Mouse (Mus musculus): ENCODE measurements around the gene Tceal3.
"Not testable (repeated sequence)": the region's sequence is repeated elsewhere in the genome, so short reads cannot be mapped to it uniquely, and the experiment has no call there.

Tceal3 gene

DNA sequence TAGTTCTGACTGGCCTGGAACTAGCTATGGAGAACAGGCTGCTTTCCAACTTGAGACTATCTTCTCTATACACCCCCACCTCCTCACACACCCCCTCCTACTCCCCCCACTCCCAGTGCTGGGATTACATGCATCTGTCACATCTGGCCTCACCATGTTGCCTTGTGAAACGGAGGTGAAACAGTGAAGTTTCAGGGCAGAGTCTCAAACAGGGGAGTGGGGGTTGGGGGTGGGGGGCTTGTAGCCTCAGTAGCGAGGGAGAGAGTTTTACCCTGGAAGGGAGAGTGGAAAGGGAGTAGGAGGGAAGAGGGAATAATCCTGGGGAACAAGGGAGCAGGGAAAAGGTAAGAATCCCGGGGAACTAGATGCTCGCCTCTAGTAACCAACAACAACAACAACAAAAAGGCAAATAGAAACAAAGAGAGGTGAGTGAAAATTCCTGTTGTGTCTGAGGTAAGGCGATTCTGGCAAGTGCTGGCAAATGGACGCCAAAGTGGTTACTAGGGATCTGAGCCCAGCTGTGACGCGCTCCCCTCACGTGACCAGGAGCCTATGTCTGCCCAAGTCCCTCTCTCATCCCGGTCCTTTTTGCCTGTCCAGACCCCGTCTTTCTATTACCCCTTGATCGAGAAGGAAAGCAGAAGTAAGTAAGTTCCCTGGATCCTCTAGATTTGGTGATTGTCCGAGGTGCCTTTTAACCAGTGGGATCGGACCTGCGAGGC, 117.0 kb downstream of the Tceal3 start, which contains the start of gene Tceal1:
Tceal1 (plus strand) TSS at position 537 of the 722 bp plus-strand sequence.
- DNase-seq (ENCODE audit: low spot score), result peak; percentile 23

DNA sequence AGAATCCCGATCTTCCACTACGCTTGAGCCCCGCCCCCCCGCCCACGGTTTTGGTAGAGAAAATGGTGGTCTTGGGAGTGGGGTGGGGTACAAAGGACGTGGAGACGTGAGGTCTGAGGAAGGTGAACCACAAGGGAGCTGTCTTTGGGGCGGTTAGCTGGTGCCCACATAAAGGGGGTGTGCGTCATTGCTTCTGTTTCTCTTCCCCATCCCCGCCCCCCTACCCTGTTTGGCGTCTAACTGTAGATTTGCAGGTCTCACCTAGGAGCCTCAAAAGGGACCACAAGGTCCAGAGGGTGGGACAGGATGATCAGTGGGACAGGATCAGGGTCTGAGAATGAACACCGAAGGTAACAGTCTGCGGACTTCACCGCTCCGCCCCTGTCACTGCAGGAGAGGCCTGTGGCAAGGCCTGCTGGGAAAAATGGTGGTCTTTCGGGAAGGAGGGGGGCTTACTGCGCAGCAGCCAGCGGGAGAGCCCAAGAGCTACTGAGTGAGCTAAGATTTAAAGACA, 117.6 kb downstream of the Tceal3 start:
- peak; percentile 17 for DNase-seq (ENCODE audit: low spot score)

DNA sequence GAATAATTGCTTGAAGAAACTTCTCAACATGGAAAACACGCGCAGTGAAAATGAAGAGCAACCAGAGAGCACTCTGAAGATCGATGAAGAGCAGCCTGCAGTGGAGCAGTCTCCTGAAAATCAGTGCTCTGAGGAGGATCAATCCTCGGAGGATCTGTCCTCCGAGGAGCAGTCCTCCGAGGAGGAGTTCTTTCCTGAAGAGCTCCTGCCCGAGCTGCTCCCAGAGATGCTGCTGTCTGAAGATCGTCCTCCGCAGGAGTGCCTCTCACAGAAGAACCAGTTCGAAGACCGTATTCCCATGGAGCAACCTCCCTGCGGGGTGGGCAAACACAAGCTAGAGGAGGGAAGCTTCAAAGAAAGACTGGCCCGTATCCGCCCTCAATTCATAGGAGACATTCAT, 118.1 kb downstream of the Tceal3 start:
- DNase-seq (ENCODE audit: low spot score), result no peak

DNA sequence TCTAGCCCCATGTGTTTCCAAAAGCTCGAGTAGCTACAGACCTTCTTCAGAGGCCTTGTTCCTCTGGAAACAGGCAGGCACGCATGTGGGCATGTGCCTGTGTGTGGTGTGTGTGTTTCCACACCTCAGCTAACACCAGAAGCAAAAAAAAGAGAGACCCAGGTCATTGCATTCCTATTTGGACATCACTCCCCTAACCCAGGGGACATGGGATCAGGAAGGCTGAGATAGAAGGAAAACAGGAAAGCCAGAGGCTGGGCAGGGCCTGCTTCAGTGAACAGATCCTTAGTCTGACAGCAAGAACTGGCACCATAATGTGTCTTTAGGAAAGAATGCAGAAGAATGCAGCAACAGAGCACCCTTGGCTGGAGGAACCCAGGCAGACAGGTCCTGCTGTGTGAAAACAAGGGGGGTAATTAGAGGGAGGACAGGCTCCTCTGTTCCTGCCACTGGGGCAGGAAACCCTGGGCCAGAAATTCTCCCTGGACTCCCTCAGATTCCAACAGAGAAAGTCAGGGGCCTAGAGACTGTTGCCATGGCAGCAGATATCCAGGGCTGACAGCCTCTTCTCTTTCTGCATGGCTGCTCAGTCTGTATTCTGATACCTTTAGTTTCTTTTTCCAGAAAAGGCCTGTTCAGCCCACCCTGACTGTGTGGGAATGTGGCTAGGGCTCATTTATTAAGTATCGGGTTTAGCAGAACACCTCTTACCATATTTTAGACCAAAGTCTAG, 124.3 kb downstream of the Tceal3 start:
- not testable (repeated sequence) for DNase-seq (ENCODE audit: low spot score)

All from ovary, adult 18-20 months (tissue).